Mouse (Mus musculus) megakaryocyte, embryonic 14.5 days (primary cell): ENCODE results near the gene Srgap3.

ENCODE experiments used
- FLI1 ChIP-seq: IDR thresholded peaks from 2 replicates; pipeline ENCODE4 v1.6.1; 2012; ENCODE audit warnings: low read length, inconsistent platforms, mixed read lengths
- GATA1 ChIP-seq: IDR thresholded peaks from 3 replicates; pipeline ENCODE4 v1.6.1; 2012; ENCODE audit warnings: mixed read lengths, low read length, inconsistent platforms, borderline replicate concordance

GRCm38 (mm10) chr6:112977246-112977645 is 30.2 kb upstream of the Srgap3 start:
- TF ChIP-seq GATA1 (no peak), FLI1 (no peak)
